Mouse (Mus musculus) liver, adult 2 months (tissue): ENCODE measurements around the gene Ehbp1. TPM values are rescaled to one million over a fixed set of nuclear protein-coding genes. Genes with fewer than 3 reads are reported as not detected.

Source experiments
- DNase-seq: peaks from one replicate; pipeline ENCODE4 v3.0.0-alpha.2; 2011; ENCODE audit warnings: low read depth, low spot score; ENCODE audit errors: extremely low read depth
- H3K27ac ChIP-seq: fragments of 200-500 bp; replicated peaks from 2 replicates; pipeline ENCODE4 v1.5.1; 2012; ENCODE audit warnings: low read depth, mild to moderate bottlenecking, control low read depth, inconsistent platforms, low read length; ENCODE audit not compliant: insufficient read depth
- H3K27me3 ChIP-seq: fragments of 200-500 bp; 2 replicates; pipeline ENCODE4 v1.6.1; 2012; ENCODE audit warnings: mild to moderate bottlenecking, moderate library complexity, low read length, inconsistent platforms; ENCODE audit not compliant: control insufficient read depth, insufficient read depth
- H3K36me3 ChIP-seq: fragments of 200-500 bp; 2 replicates; pipeline ENCODE4 v1.6.1; 2012; ENCODE audit warnings: low read length, inconsistent platforms; ENCODE audit not compliant: control insufficient read depth, insufficient read depth
- H3K4me1 ChIP-seq: fragments of 200-500 bp; 2 replicates; pipeline ENCODE4 v1.6.1; 2011; ENCODE audit warnings: low read length; ENCODE audit not compliant: control insufficient read depth, insufficient read depth
- H3K4me3 ChIP-seq: fragments of 200-500 bp; 2 replicates; pipeline ENCODE4 v1.5.1; 2011; ENCODE audit warnings: low read depth, mild to moderate bottlenecking, control low read depth, low read length, moderate library complexity; ENCODE audit not compliant: insufficient read depth
- H3K79me2 ChIP-seq: fragments of 200-500 bp; 2 replicates; pipeline ENCODE4 v1.6.1; 2012; ENCODE audit warnings: inconsistent platforms, mild to moderate bottlenecking, low read length, moderate library complexity; ENCODE audit not compliant: control insufficient read depth, insufficient read depth
- H3K9ac ChIP-seq: fragments of 200-500 bp; 2 replicates; pipeline ENCODE4 v1.6.1; 2012; ENCODE audit warnings: low read depth, mild to moderate bottlenecking, control low read depth, inconsistent platforms, low read length
- CTCF ChIP-seq: fragments of 200-500 bp; IDR thresholded peaks from 2 replicates; pipeline ENCODE4 v1.5.1; 2011; ENCODE audit warnings: low read depth, low read length, control low read depth
- POLR2A ChIP-seq: fragments of 200-500 bp; IDR thresholded peaks from 2 replicates; pipeline ENCODE4 v1.6.1; 2011; ENCODE audit warnings: low read length, control low read depth; ENCODE audit not compliant: insufficient read depth; ENCODE audit errors: extremely low read depth
- WGBS: fragments of 180-500 bp; shearing (Covaris S2); methylation state at CpG from one replicate; pipeline ENCODE4 v1.1.7; 2018; 5-methylcytosine and 5-hydroxymethylcytosine counted together
- polyA plus RNA-seq: library from polyadenylated mRNA; depleted of rRNA; stranded (reverse); fragments of >200 nt; gene quantifications from 2 replicates; pipeline ENCODE4 v1.2.3, GENCODE M21; 2012; rRNA removed
- total RNA-seq: library from RNA; depleted of rRNA; stranded (reverse); fragments of >200 nt; gene quantifications from 2 replicates; pipeline ENCODE4 v1.2.3, GENCODE M21; 2014; rRNA removed

Ehbp1 gene
- total and polyA plus RNA-seq, 2 experiments = 1.3 to 9.5 TPM

DNA sequence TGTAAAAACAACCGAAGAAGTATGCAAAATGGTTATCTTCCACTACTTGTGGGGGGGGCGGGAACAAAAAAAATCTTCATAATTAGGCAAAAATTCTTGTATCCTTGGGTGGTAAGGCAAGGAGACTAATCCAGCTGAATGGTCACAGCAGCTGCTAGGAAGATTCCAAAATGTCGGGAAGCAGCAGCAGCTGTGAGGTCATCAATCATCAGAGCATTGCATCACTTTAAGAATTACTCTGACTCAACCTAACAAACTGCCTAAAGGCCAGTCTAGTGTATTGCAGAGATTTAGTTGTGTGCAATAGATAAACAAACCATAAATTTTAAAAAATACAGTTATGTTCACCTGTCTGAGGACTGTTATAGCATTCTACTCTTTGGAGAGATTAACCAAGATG lies 368.5 kb downstream of the Ehbp1 start:
- no peak overlapping the region for H3K4me3 ChIP-seq
- no peaks in the 10 kb centered on the region for H3K27me3 ChIP-seq
- no peaks in the 10 kb centered on the region for H3K79me2 ChIP-seq
- WGBS = 75% methylated on average over 3 of the region's 3 CpGs
- TF ChIP-seq POLR2A = no peak
- TF ChIP-seq CTCF = no peak
- H3K9ac ChIP-seq = no peak overlapping the region
- H3K27ac ChIP-seq = no peak overlapping the region
- no peak for DNase-seq
- no peaks in the 10 kb centered on the region for H3K36me3 ChIP-seq
- H3K4me1 ChIP-seq = no peaks in the 10 kb centered on the region

DNA sequence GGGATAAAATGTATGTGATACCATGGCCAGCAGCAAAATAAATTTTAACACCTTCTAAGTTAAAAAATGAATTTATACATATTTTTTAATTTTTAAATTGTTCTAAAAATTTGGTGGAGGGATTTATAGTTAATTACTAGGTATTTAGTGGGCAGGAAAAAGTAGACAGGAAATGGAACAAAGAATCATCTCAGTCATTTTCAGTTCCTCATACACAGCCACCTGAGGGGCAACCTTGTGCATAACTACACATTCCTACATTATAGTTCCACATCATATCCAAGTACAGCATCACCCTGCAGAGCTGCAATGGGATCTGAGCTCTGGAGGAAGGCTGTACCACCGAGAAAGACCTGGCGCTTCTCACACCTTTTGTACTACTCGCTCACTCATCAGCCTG lies 373.2 kb downstream of the Ehbp1 start:
- Histone ChIP-seq H3K9ac (no peak overlapping the region), H3K36me3 (no peaks in the 10 kb centered on the region), H3K27ac (no peak overlapping the region), H3K4me1 (no peaks in the 10 kb centered on the region), H3K79me2 (no peaks in the 10 kb centered on the region), H3K4me3 (no peak overlapping the region), H3K27me3 (no peaks in the 10 kb centered on the region)
- WGBS = 96% methylated on average over 3 of the region's 3 CpGs
- TF ChIP-seq CTCF = no peak
- TF ChIP-seq POLR2A = no peak
- no peak for DNase-seq

Other genes with a start within 250 kb of the Ehbp1 start
- 0.94 and 1.0 TPM in 2 replicates for gene Tmem17, start 169.8 kb upstream of the Ehbp1 start, total RNA-seq
- 0.55 and 0.82 TPM in 2 replicates for gene Tmem17, start 169.8 kb upstream of the Ehbp1 start, polyA plus RNA-seq